Mouse (Mus musculus): ENCODE measurements around the gene Tm9sf4. TPM values are rescaled to one million over a fixed set of nuclear protein-coding genes. Genes with fewer than 3 reads are reported as not detected.

The Tm9sf4 gene
- 61.9 and 64.5 TPM in 2 replicates for total RNA-seq (2014; rRNA removed)
- 72.2 and 84.2 TPM in 2 replicates for polyA plus RNA-seq (2015; fragmentation: Nextera tagmentation; extraction: Ambion mirVana)

- Histone ChIP-seq H3K9ac (replicated peaks; ENCODE audit: low read length, poor library complexity, severe bottlenecking) (peak within 1 kb of the TSS; percentile 90), H3K9me3 (ENCODE audit: low read length) (no peaks in the 10 kb centered on the region), H3K4me2 (ENCODE audit: low read depth, low read length, poor library complexity, severe bottlenecking) (peak within 1 kb of the TSS; percentile 88), H3K4me3 (ENCODE audit: low read depth, low read length) (peak within 1 kb of the TSS; percentile 83), H3K36me3 (ENCODE audit: insufficient read depth, low read length) (no peaks in the 10 kb centered on the region; the same call in 1 of the 2 replicates), H3K4me1 (ENCODE audit: insufficient read depth, low read length) (no peaks in the 10 kb centered on the region), H3K27ac (ENCODE audit: low read depth, low read length) (peak within 1 kb of the TSS; percentile 94), H3K27me3 (ENCODE audit: insufficient read depth, low read length) (no peaks in the 10 kb centered on the region)
- peak; percentile 92 for ATAC-seq (ENCODE audit: low FRiP score)
- TF ChIP-seq CTCF (IDR thresholded peaks at IDR 0.05): peak; percentile 18; the same call in 1 of the 2 replicates
- 8% methylated on average over 34 of the region's 34 CpGs for WGBS
- peak; percentile 95 for DNase-seq (ENCODE audit: low spot score)
These were observed at the start of gene Tm9sf4 for GRCm38 (mm10) chr2:153160844-153161683. TSS of gene Tm9sf4 (plus strand) at chr2:153161303.

GRCm38 (mm10) chr2:153115679-153116081 lies 45.4 kb upstream of the Tm9sf4 start:
- Histone ChIP-seq H3K9me3 (ENCODE audit: low read length) (no peaks in the 10 kb centered on the region), H3K4me1 (ENCODE audit: insufficient read depth, low read length) (no peaks in the 10 kb centered on the region), H3K36me3 (ENCODE audit: insufficient read depth, low read length) (no peaks in the 10 kb centered on the region), H3K27me3 (ENCODE audit: insufficient read depth, low read length) (no peaks in the 10 kb centered on the region), H3K9ac (replicated peaks; ENCODE audit: low read length, poor library complexity, severe bottlenecking) (no peak overlapping the region), H3K27ac (ENCODE audit: low read depth, low read length) (no peak overlapping the region), H3K4me3 (ENCODE audit: low read depth, low read length) (no peak overlapping the region), H3K4me2 (ENCODE audit: low read depth, low read length, poor library complexity, severe bottlenecking) (no peak overlapping the region)
- ATAC-seq (ENCODE audit: low FRiP score) (no peak), DNase-seq (ENCODE audit: low spot score) (no peak)
- TF ChIP-seq CTCF (IDR thresholded peaks at IDR 0.05): no peak
- 80% methylated on average over 4 of the region's 4 CpGs for WGBS

GRCm38 (mm10) chr2:153117051-153117486 lies 44.0 kb upstream of the Tm9sf4 start:
- TF ChIP-seq CTCF (IDR thresholded peaks at IDR 0.05): no peak
- Histone ChIP-seq H3K4me2 (ENCODE audit: low read depth, low read length, poor library complexity, severe bottlenecking) (no peak overlapping the region), H3K9me3 (ENCODE audit: low read length) (no peaks in the 10 kb centered on the region), H3K4me1 (ENCODE audit: insufficient read depth, low read length) (no peaks in the 10 kb centered on the region), H3K27ac (ENCODE audit: low read depth, low read length) (no peak overlapping the region), H3K9ac (replicated peaks; ENCODE audit: low read length, poor library complexity, severe bottlenecking) (no peak overlapping the region), H3K27me3 (ENCODE audit: insufficient read depth, low read length) (no peaks in the 10 kb centered on the region), H3K36me3 (ENCODE audit: insufficient read depth, low read length) (no peaks in the 10 kb centered on the region), H3K4me3 (ENCODE audit: low read depth, low read length) (no peak overlapping the region)
- ATAC-seq (ENCODE audit: low FRiP score): no peak
- DNase-seq (ENCODE audit: low spot score): peak; percentile 21
- 77% methylated on average over 7 of the region's 7 CpGs for WGBS

GRCm38 (mm10) chr2:153119488-153119887 lies 41.6 kb upstream of the Tm9sf4 start:
- ATAC-seq (ENCODE audit: low FRiP score): no peak
- Histone ChIP-seq H3K4me2 (ENCODE audit: low read depth, low read length, poor library complexity, severe bottlenecking) (no peak overlapping the region), H3K4me1 (ENCODE audit: insufficient read depth, low read length) (no peaks in the 10 kb centered on the region), H3K36me3 (ENCODE audit: insufficient read depth, low read length) (no peaks in the 10 kb centered on the region), H3K4me3 (ENCODE audit: low read depth, low read length) (no peak overlapping the region), H3K27ac (ENCODE audit: low read depth, low read length) (no peak overlapping the region), H3K27me3 (ENCODE audit: insufficient read depth, low read length) (no peaks in the 10 kb centered on the region), H3K9me3 (ENCODE audit: low read length) (no peaks in the 10 kb centered on the region), H3K9ac (replicated peaks; ENCODE audit: low read length, poor library complexity, severe bottlenecking) (no peak overlapping the region)
- 91% methylated on average over 6 of the region's 6 CpGs for WGBS
- DNase-seq (ENCODE audit: low spot score): no peak
- no peak for TF ChIP-seq CTCF (IDR thresholded peaks at IDR 0.05)

- Histone ChIP-seq H3K36me3 (ENCODE audit: insufficient read depth, low read length) (no peaks in the 10 kb centered on the region), H3K4me2 (ENCODE audit: low read depth, low read length, poor library complexity, severe bottlenecking) (no peak overlapping the region), H3K27me3 (ENCODE audit: insufficient read depth, low read length) (no peaks in the 10 kb centered on the region), H3K9me3 (ENCODE audit: low read length) (no peaks in the 10 kb centered on the region), H3K4me1 (ENCODE audit: insufficient read depth, low read length) (no peaks in the 10 kb centered on the region), H3K27ac (ENCODE audit: low read depth, low read length) (no peak overlapping the region), H3K4me3 (ENCODE audit: low read depth, low read length) (no peak overlapping the region), H3K9ac (replicated peaks; ENCODE audit: low read length, poor library complexity, severe bottlenecking) (no peak overlapping the region)
- ATAC-seq (ENCODE audit: low FRiP score): no peak
- no peak for TF ChIP-seq CTCF (IDR thresholded peaks at IDR 0.05)
- no peak for DNase-seq (ENCODE audit: low spot score)
- WGBS: 74% methylated on average over 8 of the region's 8 CpGs
These were observed 41.0 kb upstream of the Tm9sf4 start for GRCm38 (mm10) chr2:153120126-153120525.

All from midbrain, postnatal 0 days (tissue).